In the genomic region with DNA sequence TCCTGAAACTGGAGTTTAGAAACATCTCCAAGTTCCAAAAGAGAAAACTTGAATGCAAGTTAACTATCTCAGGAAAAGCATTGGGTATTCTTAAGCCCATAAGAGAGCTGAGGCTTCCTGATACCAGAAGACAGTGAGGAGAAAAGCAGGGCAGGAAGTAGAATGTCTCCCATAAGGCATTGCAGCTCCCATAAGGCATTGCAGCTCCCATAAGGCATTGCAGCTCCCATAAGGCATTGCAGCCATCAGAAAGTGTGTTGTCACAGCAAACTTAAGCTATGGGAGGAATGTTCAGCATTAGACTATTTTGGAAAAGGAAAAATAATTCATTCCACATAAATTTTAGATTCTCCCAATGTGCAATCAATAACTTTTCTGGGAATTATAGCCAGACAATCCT, we compare ENCODE assay signal across 1 mouse cellular context.
TF ChIP-seq lines count a peak whose summit lies in the region.

No protein-coding gene starts in this region.

TF ChIP-seq in MEL, 35 proteins besides CTCF, POLR2A, EP300 and RAD21 (continued from another document):
- peak; percentile 86 for TF ChIP-seq KAT2A (conservative IDR thresholded peaks at IDR 0.05; ENCODE audit: low read depth, low read length)
- no peak for TF ChIP-seq TCF12 (IDR thresholded peaks at IDR 0.05; ENCODE audit: low read depth, low read length)
- TF ChIP-seq TBP (IDR thresholded peaks at IDR 0.05; ENCODE audit: low read depth, low read length), result peak; percentile 88
- no peak for TF ChIP-seq USF1 (IDR thresholded peaks at IDR 0.05; ENCODE audit: low read depth, low read length)
- peak; percentile 92 for TF ChIP-seq HCFC1 (IDR thresholded peaks at IDR 0.05; ENCODE audit: low read depth, low read length)
- no peak for TF ChIP-seq CHD1 (IDR thresholded peaks at IDR 0.05; ENCODE audit: low read depth, low read length)
- no peak for TF ChIP-seq TAL1 (IDR thresholded peaks at IDR 0.05; ENCODE audit: low read length)
- 0 out of 2 replicates have a peak, but pooled peaks have one; percentile 3 for TF ChIP-seq GATA1 (IDR thresholded peaks at IDR 0.05; ENCODE audit: low read depth, low read length)
- no peak for TF ChIP-seq MYB (IDR thresholded peaks at IDR 0.05; ENCODE audit: low read depth, low read length)
- TF ChIP-seq ZMIZ1 (IDR thresholded peaks at IDR 0.05; ENCODE audit: low read depth, low read length), result no peak
- no peak for TF ChIP-seq SIN3A (IDR thresholded peaks at IDR 0.05; ENCODE audit: low read length)
- TF ChIP-seq NELFE (IDR thresholded peaks at IDR 0.05; ENCODE audit: low read depth, low read length), result peak; percentile 73
- no peak for TF ChIP-seq MAX (IDR thresholded peaks at IDR 0.05; ENCODE audit: low read length)
- no peak for TF ChIP-seq BHLHE40 (IDR thresholded peaks at IDR 0.05; ENCODE audit: borderline replicate concordance, low read depth, low read length)
- TF ChIP-seq JUND (IDR thresholded peaks at IDR 0.05; ENCODE audit: low read depth, low read length), result no peak
- TF ChIP-seq ZNF384 (IDR thresholded peaks at IDR 0.05; ENCODE audit: low read depth, low read length), result no peak
- TF ChIP-seq ELF1 (IDR thresholded peaks at IDR 0.05; ENCODE audit: low read depth, low read length), result peak; percentile 85; the same call in 1 of the 2 replicates
TF ChIP-seq in MEL: peak in this region for 8.
